Mouse (Mus musculus) 416B (cell line): Measurements from ENCODE around the gene Mcm5.

Source experiments
- DNase-seq: peaks from one replicate; pipeline ENCODE4 v3.0.0; 2011; ENCODE audit warnings: low read depth

Gene Mcm5

GRCm38 (mm10) chr8:75109236-75109967 is at the start of gene Mcm5:
Gene Mcm5, plus strand, starts transcription at chr8:75109569.
- DNase-seq: peak; percentile 99

- no peak for DNase-seq
Measured at GRCm38 (mm10) chr8:75060022-75060421, 49.3 kb upstream of the Mcm5 start.

GRCm38 (mm10) chr8:75060815-75061214 is 48.6 kb upstream of the Mcm5 start:
- no peak for DNase-seq

GRCm38 (mm10) chr8:75063290-75063689 is 46.1 kb upstream of the Mcm5 start:
- no peak for DNase-seq

- DNase-seq: no peak
Measured at GRCm38 (mm10) chr8:75064790-75065189, 44.6 kb upstream of the Mcm5 start.

GRCm38 (mm10) chr8:75067287-75067686 is 42.1 kb upstream of the Mcm5 start:
- DNase-seq: peak; percentile 24

GRCm38 (mm10) chr8:75070297-75070696 is 39.1 kb upstream of the Mcm5 start:
- DNase-seq: no peak

GRCm38 (mm10) chr8:75071627-75072346 is 37.6 kb upstream of the Mcm5 start:
- peak; percentile 88 for DNase-seq

GRCm38 (mm10) chr8:75074876-75075275 is 34.5 kb upstream of the Mcm5 start:
- DNase-seq: no peak

- no peak for DNase-seq
Measured at GRCm38 (mm10) chr8:75078215-75078614, 31.2 kb upstream of the Mcm5 start.

GRCm38 (mm10) chr8:75078851-75079250 is 30.5 kb upstream of the Mcm5 start:
- no peak for DNase-seq

GRCm38 (mm10) chr8:75081364-75082040 is 27.9 kb upstream of the Mcm5 start:
- DNase-seq: no peak

GRCm38 (mm10) chr8:75082181-75082805 is 27.1 kb upstream of the Mcm5 start:
- peak; percentile 51 for DNase-seq

- DNase-seq: peak; percentile 97
Measured at GRCm38 (mm10) chr8:75083846-75084245, 25.5 kb upstream of the Mcm5 start.

- peak; percentile 42 for DNase-seq
Measured at GRCm38 (mm10) chr8:75084382-75085064, 24.8 kb upstream of the Mcm5 start.

- DNase-seq: peak; percentile 36
Measured at GRCm38 (mm10) chr8:75086002-75086401, 23.4 kb upstream of the Mcm5 start.

- no peak for DNase-seq
Measured at GRCm38 (mm10) chr8:75087127-75087526, 22.2 kb upstream of the Mcm5 start.

GRCm38 (mm10) chr8:75088989-75089881 is 20.1 kb upstream of the Mcm5 start:
- peak; percentile 86 for DNase-seq

GRCm38 (mm10) chr8:75090781-75091365 is 18.5 kb upstream of the Mcm5 start:
- no peak for DNase-seq

GRCm38 (mm10) chr8:75093399-75094156 is 15.8 kb upstream of the Mcm5 start, which contains the start of gene Hmox1:
Gene Hmox1, plus strand, starts transcription at chr8:75093621.
- DNase-seq: peak; percentile 95
